In genomic region chr14:48671480-48672240, GRCm38 (mm10) we compare ENCODE assay signal across 26 mouse cellular contexts. TPM values are rescaled to one million over a fixed set of nuclear protein-coding genes. Genes with fewer than 3 reads are reported as not detected.
A peak's percentile ranks its signal among the peaks of the same experiment; 100 is the strongest.
DNase-seq lines count a peak whose midpoint lies in the region; ATAC-seq and TF ChIP-seq lines count a peak whose summit lies in the region.
"Had no signal": no experiment of that assay in that cellular context is flagged by ENCODE, and none has a peak within 500 bp of the region (broad histone marks: within the 10 kb centered on the region; RNA-seq: fewer than 3 reads in every experiment).

No protein-coding gene starts in this region.

- H3K27me3 ChIP-seq in hindbrain, embryonic 10.5 days (ENCODE audit: insufficient read depth, poor library complexity, severe bottlenecking): peaks cover 100% of the 10 kb centered on the region
- H3K27me3 ChIP-seq in hindbrain, embryonic 12.5 days: peaks cover 94% of the 10 kb centered on the region
- H3K27me3 ChIP-seq in forebrain, postnatal 0 days (ENCODE audit: insufficient read depth, low read length): peaks cover 72% of the 10 kb centered on the region
- peaks cover 7% of the 10 kb centered on the region; the same call in 1 of the 2 replicates for H3K27me3 ChIP-seq in midbrain, embryonic 14.5 days (ENCODE audit: control insufficient read depth, insufficient read depth, low read length)
- H3K27me3 ChIP-seq: CH12.LX had no signal

- no peak overlapping the region for H3K4me2 ChIP-seq in hindbrain, embryonic 12.5 days (replicated peaks)
- no peak overlapping the region for H3K4me2 ChIP-seq in forebrain, postnatal 0 days (ENCODE audit: low read depth)
- peak overlapping the region; percentile 86 for H3K4me2 ChIP-seq in midbrain, embryonic 14.5 days (ENCODE audit: low read length)
- H3K4me2 ChIP-seq: embryonic facial prominence, embryonic 15.5 days; liver, embryonic 12.5 days; neural tube, embryonic 15.5 days had no signal

- TF ChIP-seq CTCF in forebrain, postnatal 0 days (IDR thresholded peaks at IDR 0.05; ENCODE audit: low read depth): no peak

- DNase-seq in hindbrain, embryonic 10.5 days (ENCODE audit: low spot score): peak; percentile 18
- peak; percentile 56 for DNase-seq in embryo, embryonic 10.5 days (ENCODE audit: low spot score)
- DNase-seq in forebrain, postnatal 0 days: peak; percentile 57
- peak; percentile 63 for DNase-seq in midbrain, embryonic 14.5 days
- no peak for DNase-seq in kidney, adult 9 months
- no peak for DNase-seq in adrenal gland, postnatal 10 days
- DNase-seq in heart, postnatal 10 days: no peak
- DNase-seq: cerebellum, adult 9-10 months; gastrocnemius, postnatal 36 days; kidney, adult 11 months; layer of hippocampus, postnatal 36 days; left cerebral cortex, postnatal 4 days; lung, adult 2 months; right cerebral cortex, postnatal 4 days had no signal

- peak overlapping the region; percentile 23 for H3K4me3 ChIP-seq in hindbrain, embryonic 10.5 days
- H3K4me3 ChIP-seq in hindbrain, embryonic 12.5 days: no peak overlapping the region
- no peak overlapping the region for H3K4me3 ChIP-seq in forebrain, postnatal 0 days (ENCODE audit: low read depth, low read length)
- H3K4me3 ChIP-seq in midbrain, embryonic 14.5 days (replicated peaks; ENCODE audit: low read depth, low read length): peak overlapping the region; percentile 58
- H3K4me3 ChIP-seq: embryonic facial prominence, embryonic 15.5 days; liver, embryonic 12.5 days; megakaryocyte, embryonic 14.5 days; neural tube, embryonic 15.5 days had no signal

- no peaks in the 10 kb centered on the region for H3K9me3 ChIP-seq in hindbrain, embryonic 10.5 days
- no peaks in the 10 kb centered on the region for H3K9me3 ChIP-seq in hindbrain, embryonic 12.5 days (replicated peaks)
- H3K9me3 ChIP-seq in forebrain, postnatal 0 days (ENCODE audit: low read length): no peaks in the 10 kb centered on the region
- no peaks in the 10 kb centered on the region for H3K9me3 ChIP-seq in midbrain, embryonic 14.5 days (ENCODE audit: control insufficient read depth, low read length)
- H3K9me3 ChIP-seq: embryonic facial prominence, embryonic 15.5 days; liver, embryonic 12.5 days; neural tube, embryonic 15.5 days had no signal

- 31% methylated on average over 9 of the region's 9 CpGs for WGBS in hindbrain, embryonic 10.5 days
- WGBS in hindbrain, embryonic 12.5 days: 29% methylated on average over 9 of the region's 9 CpGs
- 17% methylated on average over 9 of the region's 9 CpGs for WGBS in forebrain, postnatal 0 days
- 7% methylated on average over 9 of the region's 9 CpGs for WGBS in midbrain, embryonic 14.5 days

- no peak for ATAC-seq in hindbrain, embryonic 12.5 days (ENCODE audit: low FRiP score)
- ATAC-seq in forebrain, postnatal 0 days: no peak
- no peak for ATAC-seq in midbrain, embryonic 14.5 days (ENCODE audit: low FRiP score, low TSS enrichment)
- ATAC-seq: liver, embryonic 12.5 days had no signal

- intact Hi-C loops in heart, postnatal 10 days (cut with DNase I): no loop called here

- H3K36me3 ChIP-seq in hindbrain, embryonic 10.5 days: no peaks in the 10 kb centered on the region
- H3K36me3 ChIP-seq in hindbrain, embryonic 12.5 days: no peaks in the 10 kb centered on the region
- H3K36me3 ChIP-seq in forebrain, postnatal 0 days (ENCODE audit: insufficient read depth): no peaks in the 10 kb centered on the region
- H3K36me3 ChIP-seq in midbrain, embryonic 14.5 days (ENCODE audit: control insufficient read depth, insufficient read depth, low read length): no peaks in the 10 kb centered on the region
- H3K36me3 ChIP-seq: embryonic facial prominence, embryonic 15.5 days; liver, embryonic 12.5 days; neural tube, embryonic 15.5 days had no signal

- peaks cover 20% of the 10 kb centered on the region for H3K4me1 ChIP-seq in hindbrain, embryonic 10.5 days (replicated peaks)
- 0 out of 2 replicates have a peak, but pooled peaks cover 3% of the 10 kb centered on the region for H3K4me1 ChIP-seq in hindbrain, embryonic 12.5 days
- no peaks in the 10 kb centered on the region for H3K4me1 ChIP-seq in forebrain, postnatal 0 days (ENCODE audit: insufficient read depth)
- peaks cover 14% of the 10 kb centered on the region for H3K4me1 ChIP-seq in midbrain, embryonic 14.5 days (ENCODE audit: control insufficient read depth, insufficient read depth, low read length)

- 0 out of 2 replicates have a peak overlapping the region, but pooled peaks have one; percentile 5 for H3K27ac ChIP-seq in hindbrain, embryonic 10.5 days
- H3K27ac ChIP-seq in hindbrain, embryonic 12.5 days: no peak overlapping the region
- H3K27ac ChIP-seq in forebrain, postnatal 0 days (ENCODE audit: low read depth, low read length): no peak overlapping the region
- peak overlapping the region; percentile 91 for H3K27ac ChIP-seq in midbrain, embryonic 14.5 days (replicated peaks; ENCODE audit: low read depth, low read length)
- H3K27ac ChIP-seq: embryonic facial prominence, embryonic 15.5 days; kidney, postnatal 0 days; liver, embryonic 12.5 days; neural tube, embryonic 15.5 days had no signal

- H3K9ac ChIP-seq in hindbrain, embryonic 12.5 days: no peak overlapping the region
- no peak overlapping the region for H3K9ac ChIP-seq in forebrain, postnatal 0 days
- peak overlapping the region; percentile 76; the same call in 1 of the 2 replicates for H3K9ac ChIP-seq in midbrain, embryonic 14.5 days (replicated peaks; ENCODE audit: low read length)
- H3K9ac ChIP-seq: embryonic facial prominence, embryonic 15.5 days; liver, embryonic 12.5 days; neural tube, embryonic 15.5 days had no signal

RNA-seq across cellular contexts. Expression of gene Otx2, which starts 2.0 kb away (rescaled TPM):
- 15.4 and 19.3 TPM in 2 replicates for polyA plus RNA-seq in hindbrain, embryonic 10.5 days (2016; fragmentation: Nextera tagmentation; extraction: Ambion mirVana)
- polyA plus RNA-seq in hindbrain, embryonic 12.5 days (2016; fragmentation: Nextera tagmentation; extraction: Ambion mirVana): 15.8 and 20.3 TPM in 2 replicates
- total RNA-seq in forebrain, postnatal 0 days (2014; rRNA removed): 11.6 and 15.0 TPM in 2 replicates
- 7.2 and 12.9 TPM in 2 replicates for polyA plus RNA-seq in forebrain, postnatal 0 days (2015; fragmentation: Nextera tagmentation; extraction: Ambion mirVana)
- 103 and 129 TPM in 2 replicates for polyA plus RNA-seq in midbrain, embryonic 14.5 days (2014; fragmentation: Nextera tagmentation; extraction: Ambion mirVana)
- not detected for total RNA-seq in adrenal gland, postnatal 10 days (2021)
- total RNA-seq in heart, postnatal 10 days (2021): not detected
- total RNA-seq: CH12.LX; common myeloid progenitor, adult 5-6 weeks; gastrocnemius, postnatal 36 days; MEL had no signal
- polyA plus RNA-seq: heart, embryonic 16.5 days; kidney, postnatal 0 days; liver, embryonic 12.5 days; lung, adult 2 months; stomach, embryonic 16.5 days; thymus, postnatal 0 days had no signal

Comparison
In these comparisons a context has a peak if more than half of its experiments do, and no peak if none do; other contexts are left out.
1. H3K27ac ChIP-seq: peak in hindbrain, embryonic 10.5 days (single experiment) and midbrain, embryonic 14.5 days (single experiment); none in hindbrain, embryonic 12.5 days (single experiment) and forebrain, postnatal 0 days (single experiment).
2. H3K4me3 ChIP-seq: peak in hindbrain, embryonic 10.5 days (single experiment) and midbrain, embryonic 14.5 days (single experiment); none in hindbrain, embryonic 12.5 days (single experiment) and forebrain, postnatal 0 days (single experiment).
3. DNase-seq: peak in hindbrain, embryonic 10.5 days (single experiment), embryo, embryonic 10.5 days (single experiment), forebrain, postnatal 0 days (single experiment) and midbrain, embryonic 14.5 days (single experiment); none in kidney, adult 9 months (single experiment), adrenal gland, postnatal 10 days (single experiment) and heart, postnatal 10 days (0 of 2).